Mouse (Mus musculus): ENCODE measurements around the gene 2200002D01Rik.

DNA sequence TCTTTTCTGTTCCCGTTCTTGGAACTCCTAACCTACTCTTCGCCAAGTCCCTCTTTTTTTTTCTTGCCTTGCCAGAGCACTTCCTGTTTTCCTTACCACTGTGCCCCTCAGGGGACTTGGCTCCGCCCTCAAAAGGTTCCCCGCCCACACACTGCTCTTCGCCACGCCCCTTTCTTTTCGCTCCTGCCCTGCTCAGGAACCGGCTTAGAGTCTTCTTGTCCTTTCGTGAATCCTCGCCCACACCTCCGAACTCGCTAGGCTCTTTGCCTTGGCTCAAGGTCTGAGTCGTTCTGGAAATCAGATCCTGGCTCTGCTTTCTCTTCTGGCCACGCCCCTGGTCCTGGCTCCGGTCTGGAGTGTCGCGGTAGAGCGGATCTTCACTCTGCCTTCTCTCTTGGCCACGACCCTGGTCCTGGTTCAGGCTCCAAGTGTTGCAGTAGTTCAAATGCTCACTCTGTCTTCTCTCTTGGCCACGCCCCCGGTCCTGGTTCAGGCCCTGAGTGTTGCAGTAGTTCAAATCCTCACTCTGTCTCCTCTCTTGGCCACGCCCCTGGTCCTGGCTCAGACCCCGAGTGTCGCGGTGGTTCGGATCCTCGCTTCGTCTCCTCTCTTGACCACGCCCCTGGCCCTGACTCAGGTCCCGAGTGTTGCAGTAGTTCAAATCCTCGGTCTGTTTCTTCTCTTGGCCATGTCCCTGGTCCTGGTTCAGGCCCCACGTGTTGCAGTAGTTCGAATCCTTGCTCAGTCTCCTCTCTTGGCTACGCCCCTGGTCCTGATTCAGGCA is 36.7 kb downstream of the 2200002D01Rik start:
- no peak for TF ChIP-seq CTCF (IDR thresholded peaks at IDR 0.05; ENCODE audit: control insufficient read depth, insufficient read depth, insufficient read length)
- no peak for TF ChIP-seq CEBPB (IDR thresholded peaks at IDR 0.05; ENCODE audit: low read depth)
- TF ChIP-seq USF1 (IDR thresholded peaks at IDR 0.05; ENCODE audit: low read depth): no peak
- no peak for TF ChIP-seq FOSL1 (IDR thresholded peaks at IDR 0.05; ENCODE audit: insufficient read depth, low read length, poor library complexity, severe bottlenecking)
- no peak for TF ChIP-seq MYOD1 (IDR thresholded peaks at IDR 0.05; ENCODE audit: control insufficient read depth, insufficient read length, low read depth)
- TF ChIP-seq MYOG (IDR thresholded peaks at IDR 0.05; ENCODE audit: control insufficient read depth, extremely low read depth, insufficient read length): no peak
- no peak for TF ChIP-seq MAX (IDR thresholded peaks at IDR 0.05)
